Mouse (Mus musculus) lung, adult 2 months (tissue): Measurements from ENCODE around the gene Exoc2.

Experiments
- CTCF ChIP-seq: fragments of 200-500 bp; IDR thresholded peaks from 2 replicates; pipeline ENCODE4 v1.5.1; 2011; ENCODE audit warnings: mild to moderate bottlenecking, low read length, control low read depth; ENCODE audit not compliant: insufficient read depth
- POLR2A ChIP-seq: fragments of 200-500 bp; IDR thresholded peaks from 2 replicates; pipeline ENCODE4 v1.6.1; 2011; ENCODE audit warnings: low read depth, mild to moderate bottlenecking, control low read depth, low read length, borderline replicate concordance; ENCODE audit errors: extremely low read depth

DNA sequence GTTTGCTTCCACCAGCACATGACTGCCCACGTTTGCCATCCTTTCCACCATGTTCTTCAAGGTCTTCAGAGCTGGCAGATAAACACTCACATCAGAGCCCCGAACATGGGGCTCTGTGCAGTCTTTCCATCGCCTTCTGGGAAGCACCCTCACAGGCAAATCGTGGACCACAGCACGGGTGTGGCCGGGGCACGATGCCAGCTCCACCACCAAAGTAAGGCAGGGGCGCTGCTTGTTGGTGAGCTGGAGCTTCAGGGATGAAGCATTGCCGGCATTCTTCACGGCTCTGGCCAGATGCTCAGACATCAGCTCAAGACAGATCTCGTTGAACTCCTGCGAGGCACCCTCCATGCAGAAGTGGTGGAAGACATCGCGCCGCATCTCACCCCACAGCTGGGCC, 26.8 kb downstream of the Exoc2 start:
- TF ChIP-seq POLR2A (no peak), CTCF (no peak)
